Mouse (Mus musculus) brain, embryonic 14.5 days (tissue): ENCODE measurements at regions not wholly inside any gene's neighbourhood (a gene's known extent, or its start where the extent isn't known, plus 50 kb on each side); places are given as distances from the start of the nearest gene placed in this dataset.

ENCODE experiments used
- DNase-seq: peaks from one replicate; pipeline ENCODE4 v3.0.0-alpha.2; 2011; ENCODE audit warnings: low read depth
- CTCF ChIP-seq: fragments of 200-500 bp; IDR thresholded peaks from 2 replicates; pipeline ENCODE4 v1.5.1; 2012; ENCODE audit warnings: inconsistent platforms, mild to moderate bottlenecking, moderate library complexity, borderline replicate concordance; ENCODE audit not compliant: insufficient read depth, insufficient read length; ENCODE audit errors: extremely low read depth
- POLR2A ChIP-seq: fragments of 200-500 bp; IDR thresholded peaks from 2 replicates; pipeline ENCODE4 v1.6.1; 2012; ENCODE audit warnings: mild to moderate bottlenecking, inconsistent platforms, borderline replicate concordance; ENCODE audit not compliant: poor library complexity, insufficient read depth, insufficient read length, severe bottlenecking; ENCODE audit errors: extremely low read depth

GRCm38 (mm10) chr17:84048533-84048932 lies 139.2 kb downstream of the Zfp36l2 start:
- no peak for DNase-seq

GRCm38 (mm10) chr17:84047520-84047919 lies 140.2 kb downstream of the Zfp36l2 start:
- TF ChIP-seq CTCF (peak; percentile 32; the same call in 1 of the 2 replicates), POLR2A (no peak)
- no peak for DNase-seq

More at GRCm38 (mm10) chr17:84048533-84048932, 139.2 kb downstream of the Zfp36l2 start:
- TF ChIP-seq CTCF: no peak
- TF ChIP-seq POLR2A: no peak

GRCm38 (mm10) chr17:84045812-84046211 lies 141.9 kb downstream of the Zfp36l2 start:
- no peak for DNase-seq
- no peak for TF ChIP-seq CTCF
- TF ChIP-seq POLR2A: no peak

GRCm38 (mm10) chr17:84044472-84044936 lies 143.2 kb downstream of the Zfp36l2 start:
- no peak for DNase-seq
- TF ChIP-seq CTCF (no peak), POLR2A (no peak)

- no peak for DNase-seq
- TF ChIP-seq POLR2A (no peak), CTCF (no peak)
Observed at GRCm38 (mm10) chr17:84043102-84043501, 144.6 kb downstream of the Zfp36l2 start.

- TF ChIP-seq POLR2A (no peak), CTCF (no peak)
- DNase-seq: no peak
Observed at GRCm38 (mm10) chr17:84039444-84039843, 148.3 kb downstream of the Zfp36l2 start.

- TF ChIP-seq CTCF: no peak
- no peak for TF ChIP-seq POLR2A
- DNase-seq: no peak
Observed at GRCm38 (mm10) chr17:84037580-84038304, 150.0 kb downstream of the Zfp36l2 start.

GRCm38 (mm10) chr17:84036056-84036455 lies 151.7 kb downstream of the Zfp36l2 start:
- DNase-seq: no peak
- TF ChIP-seq POLR2A: no peak
- TF ChIP-seq CTCF: no peak

- no peak for DNase-seq
- TF ChIP-seq POLR2A: no peak
- TF ChIP-seq CTCF: no peak
Observed at GRCm38 (mm10) chr17:84034801-84035200, 152.9 kb downstream of the Zfp36l2 start.

- no peak for DNase-seq
- TF ChIP-seq POLR2A (no peak), CTCF (no peak)
Observed at GRCm38 (mm10) chr17:84032441-84032840, 155.3 kb downstream of the Zfp36l2 start.

GRCm38 (mm10) chr17:84031833-84032232 lies 155.9 kb downstream of the Zfp36l2 start:
- TF ChIP-seq POLR2A (no peak), CTCF (no peak)
- DNase-seq: no peak

- TF ChIP-seq POLR2A: no peak
- TF ChIP-seq CTCF: no peak
- DNase-seq: no peak
Observed at GRCm38 (mm10) chr17:84031381-84031780, 156.4 kb downstream of the Zfp36l2 start.

GRCm38 (mm10) chr17:84030699-84031098 lies 157.0 kb downstream of the Zfp36l2 start:
- TF ChIP-seq CTCF: no peak; the same call in 1 of the 2 replicates
- no peak for TF ChIP-seq POLR2A
- no peak for DNase-seq
